Mouse (Mus musculus): ENCODE measurements at regions not wholly inside any gene's neighbourhood (a gene's known extent, or its start where the extent isn't known, plus 50 kb on each side); places are given as distances from the start of the nearest gene placed in this dataset.

GRCm38 (mm10) chr12:16220561-16220960 is 390.2 kb downstream of the Lpin1 start:
- 92% methylated on average over 3 of the region's 3 CpGs for WGBS
- Histone ChIP-seq H3K27me3 (ENCODE audit: control insufficient read depth, insufficient read depth, low read length) (no peaks in the 10 kb centered on the region), H3K27ac (replicated peaks in 1 of 2; ENCODE audit: control insufficient read depth in 1 of 2, insufficient read depth in 1 of 2, low read depth in 2 of 2, low read length in 2 of 2) (no peak overlapping the region), H3K9me3 (ENCODE audit: control insufficient read depth, low read length) (no peaks in the 10 kb centered on the region), H3K4me3 (ENCODE audit: control insufficient read depth in 1 of 2, insufficient read depth in 1 of 2, low read depth in 1 of 2, low read length in 2 of 2) (no peak overlapping the region), H3K4me2 (ENCODE audit: low read length) (no peak overlapping the region), H3K4me1 (ENCODE audit: control insufficient read depth in 2 of 2, insufficient read depth in 2 of 2, low read length in 2 of 2) (peaks cover 7 to 29% of the 10 kb centered on the region in 2 experiments; a peak in 3 of 4 replicates), H3K36me3 (ENCODE audit: control insufficient read depth, insufficient read depth, low read length) (no peaks in the 10 kb centered on the region), H3K9ac (ENCODE audit: low read length) (no peak overlapping the region)
- ATAC-seq (ENCODE audit: insufficient number of reproducible peaks, insufficient read depth, low FRiP score, low read depth), result no peak

- no peak for ATAC-seq (ENCODE audit: insufficient number of reproducible peaks, insufficient read depth, low FRiP score, low read depth)
- no peaks in the 10 kb centered on the region for H3K36me3 ChIP-seq (ENCODE audit: control insufficient read depth, insufficient read depth, low read length)
- H3K9ac ChIP-seq (ENCODE audit: low read length), result no peak overlapping the region
- no peak overlapping the region for H3K4me2 ChIP-seq (ENCODE audit: low read length)
- H3K4me1 ChIP-seq (ENCODE audit: control insufficient read depth in 2 of 2, insufficient read depth in 2 of 2, low read length in 2 of 2), result peaks cover 7 to 29% of the 10 kb centered on the region in 2 experiments; a peak in 3 of 4 replicates
- H3K4me3 ChIP-seq (ENCODE audit: control insufficient read depth in 1 of 2, insufficient read depth in 1 of 2, low read depth in 1 of 2, low read length in 2 of 2), result no peak overlapping the region
- no peak overlapping the region for H3K27ac ChIP-seq (replicated peaks in 1 of 2; ENCODE audit: control insufficient read depth in 1 of 2, insufficient read depth in 1 of 2, low read depth in 2 of 2, low read length in 2 of 2)
- H3K27me3 ChIP-seq (ENCODE audit: control insufficient read depth, insufficient read depth, low read length), result no peaks in the 10 kb centered on the region
- WGBS, result 85% methylated on average over 4 of the region's 4 CpGs
- no peaks in the 10 kb centered on the region for H3K9me3 ChIP-seq (ENCODE audit: control insufficient read depth, low read length)
Measured at GRCm38 (mm10) chr12:16218906-16219305, 391.9 kb downstream of the Lpin1 start.

DNA sequence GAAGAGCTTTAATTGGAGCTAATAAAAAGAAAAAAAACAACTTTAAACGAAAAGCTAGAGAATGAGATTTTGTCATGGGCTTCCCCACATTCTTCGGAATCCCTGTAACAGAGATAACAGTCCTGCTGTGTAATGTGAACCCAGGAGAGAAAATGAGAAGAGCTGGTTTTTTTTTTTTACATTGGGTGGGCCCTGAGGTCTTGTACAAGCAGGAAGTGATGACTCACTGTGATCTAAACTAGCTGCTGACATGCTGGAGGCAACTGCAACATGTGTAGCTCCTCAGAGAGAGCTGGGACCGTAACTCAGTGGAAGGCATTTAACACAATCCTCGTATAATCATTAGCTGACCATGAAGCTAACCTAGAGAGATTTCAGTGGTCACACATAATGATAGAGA is 393.8 kb upstream of the Trib2 start:
- Histone ChIP-seq H3K4me3 (ENCODE audit: control insufficient read depth in 1 of 2, insufficient read depth in 1 of 2, low read depth in 1 of 2, low read length in 2 of 2) (no peak overlapping the region), H3K9ac (ENCODE audit: low read length) (no peak overlapping the region), H3K27ac (replicated peaks in 1 of 2; ENCODE audit: control insufficient read depth in 1 of 2, insufficient read depth in 1 of 2, low read depth in 2 of 2, low read length in 2 of 2) (no peak overlapping the region), H3K9me3 (ENCODE audit: control insufficient read depth, low read length) (no peaks in the 10 kb centered on the region), H3K4me1 (ENCODE audit: control insufficient read depth in 2 of 2, insufficient read depth in 2 of 2, low read length in 2 of 2) (peaks cover 2 to 9% of the 10 kb centered on the region in 2 experiments), H3K4me2 (ENCODE audit: low read length) (no peak overlapping the region), H3K27me3 (ENCODE audit: control insufficient read depth, insufficient read depth, low read length) (no peaks in the 10 kb centered on the region), H3K36me3 (ENCODE audit: control insufficient read depth, insufficient read depth, low read length) (no peaks in the 10 kb centered on the region)
- ATAC-seq (ENCODE audit: insufficient number of reproducible peaks, insufficient read depth, low FRiP score, low read depth), result no peak
- WGBS, result 19% methylated on average over 4 of the region's 4 CpGs

DNA sequence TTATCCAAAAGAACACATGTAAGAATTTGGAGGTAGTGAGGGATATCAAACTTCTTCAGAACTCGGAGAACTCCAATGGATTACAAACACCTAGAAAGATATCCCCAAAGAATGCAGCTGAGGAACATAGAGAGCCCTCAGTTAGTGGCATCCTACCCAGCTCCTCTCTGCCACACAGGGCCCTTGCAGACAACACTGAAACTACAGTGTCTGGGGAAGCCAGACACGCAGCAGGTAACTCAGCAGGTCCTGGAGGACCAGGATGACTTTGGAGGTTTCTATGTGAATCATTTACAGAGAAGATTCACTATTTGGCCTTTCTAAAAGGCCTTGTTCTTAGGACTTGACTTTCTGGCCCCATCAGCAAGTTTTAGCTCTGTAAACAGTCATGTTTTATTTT is 393.4 kb upstream of the Trib2 start:
- ATAC-seq (ENCODE audit: insufficient number of reproducible peaks, insufficient read depth, low FRiP score, low read depth), result no peak
- Histone ChIP-seq H3K4me2 (ENCODE audit: low read length) (no peak overlapping the region), H3K4me3 (ENCODE audit: control insufficient read depth in 1 of 2, insufficient read depth in 1 of 2, low read depth in 1 of 2, low read length in 2 of 2) (no peak overlapping the region), H3K9me3 (ENCODE audit: control insufficient read depth, low read length) (no peaks in the 10 kb centered on the region), H3K9ac (ENCODE audit: low read length) (no peak overlapping the region), H3K27ac (replicated peaks in 1 of 2; ENCODE audit: control insufficient read depth in 1 of 2, insufficient read depth in 1 of 2, low read depth in 2 of 2, low read length in 2 of 2) (no peak overlapping the region), H3K36me3 (ENCODE audit: control insufficient read depth, insufficient read depth, low read length) (no peaks in the 10 kb centered on the region), H3K27me3 (ENCODE audit: control insufficient read depth, insufficient read depth, low read length) (no peaks in the 10 kb centered on the region), H3K4me1 (ENCODE audit: control insufficient read depth in 2 of 2, insufficient read depth in 2 of 2, low read length in 2 of 2) (peaks cover 2 to 9% of the 10 kb centered on the region in 2 experiments)
- WGBS, result 60% methylated on average over 2 of the region's 2 CpGs

DNA sequence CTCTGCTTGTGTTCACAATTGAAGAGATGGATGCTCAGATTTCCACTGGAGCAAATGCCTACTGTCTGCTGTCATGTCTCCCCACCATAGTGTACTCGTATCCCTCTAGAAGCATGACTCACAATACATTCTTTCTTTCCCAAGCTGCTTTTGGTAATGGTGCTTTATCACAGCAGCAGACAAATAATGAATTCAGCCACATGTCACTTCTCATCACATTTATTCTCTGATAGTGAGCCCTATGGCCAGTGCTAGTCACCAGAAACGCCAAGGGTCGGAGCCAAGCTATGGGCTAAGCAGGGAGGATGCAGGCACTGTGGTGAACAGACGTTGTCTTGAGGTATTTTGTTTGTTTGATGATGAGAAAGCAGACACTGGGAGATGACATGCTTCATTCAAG is 388.2 kb upstream of the Trib2 start:
- Histone ChIP-seq H3K9me3 (ENCODE audit: control insufficient read depth, low read length) (no peaks in the 10 kb centered on the region), H3K27ac (replicated peaks in 1 of 2; ENCODE audit: control insufficient read depth in 1 of 2, insufficient read depth in 1 of 2, low read depth in 2 of 2, low read length in 2 of 2) (no peak overlapping the region), H3K9ac (ENCODE audit: low read length) (no peak overlapping the region), H3K4me1 (ENCODE audit: control insufficient read depth in 2 of 2, insufficient read depth in 2 of 2, low read length in 2 of 2) (no peaks in the 10 kb centered on the region), H3K36me3 (ENCODE audit: control insufficient read depth, insufficient read depth, low read length) (no peaks in the 10 kb centered on the region), H3K4me2 (ENCODE audit: low read length) (no peak overlapping the region), H3K27me3 (ENCODE audit: control insufficient read depth, insufficient read depth, low read length) (no peaks in the 10 kb centered on the region), H3K4me3 (ENCODE audit: control insufficient read depth in 1 of 2, insufficient read depth in 1 of 2, low read depth in 1 of 2, low read length in 2 of 2) (no peak overlapping the region)
- no peak for ATAC-seq (ENCODE audit: insufficient number of reproducible peaks, insufficient read depth, low FRiP score, low read depth)
- 71% methylated on average over 4 of the region's 4 CpGs for WGBS

GRCm38 (mm10) chr12:16196917-16197316 is 380.2 kb upstream of the Trib2 start:
- no peaks in the 10 kb centered on the region for H3K4me1 ChIP-seq (ENCODE audit: control insufficient read depth in 2 of 2, insufficient read depth in 2 of 2, low read length in 2 of 2)
- H3K27me3 ChIP-seq (ENCODE audit: control insufficient read depth, insufficient read depth, low read length), result no peaks in the 10 kb centered on the region
- no peak overlapping the region for H3K27ac ChIP-seq (replicated peaks in 1 of 2; ENCODE audit: control insufficient read depth in 1 of 2, insufficient read depth in 1 of 2, low read depth in 2 of 2, low read length in 2 of 2)
- H3K4me2 ChIP-seq (ENCODE audit: low read length), result no peak overlapping the region
- no peaks in the 10 kb centered on the region for H3K36me3 ChIP-seq (ENCODE audit: control insufficient read depth, insufficient read depth, low read length)
- H3K9ac ChIP-seq (ENCODE audit: low read length), result no peak overlapping the region
- H3K4me3 ChIP-seq (ENCODE audit: control insufficient read depth in 1 of 2, insufficient read depth in 1 of 2, low read depth in 1 of 2, low read length in 2 of 2), result no peak overlapping the region
- H3K9me3 ChIP-seq (ENCODE audit: control insufficient read depth, low read length), result no peaks in the 10 kb centered on the region
- 85% methylated on average over 2 of the region's 2 CpGs for WGBS
- ATAC-seq (ENCODE audit: insufficient number of reproducible peaks, insufficient read depth, low FRiP score, low read depth), result no peak

DNA sequence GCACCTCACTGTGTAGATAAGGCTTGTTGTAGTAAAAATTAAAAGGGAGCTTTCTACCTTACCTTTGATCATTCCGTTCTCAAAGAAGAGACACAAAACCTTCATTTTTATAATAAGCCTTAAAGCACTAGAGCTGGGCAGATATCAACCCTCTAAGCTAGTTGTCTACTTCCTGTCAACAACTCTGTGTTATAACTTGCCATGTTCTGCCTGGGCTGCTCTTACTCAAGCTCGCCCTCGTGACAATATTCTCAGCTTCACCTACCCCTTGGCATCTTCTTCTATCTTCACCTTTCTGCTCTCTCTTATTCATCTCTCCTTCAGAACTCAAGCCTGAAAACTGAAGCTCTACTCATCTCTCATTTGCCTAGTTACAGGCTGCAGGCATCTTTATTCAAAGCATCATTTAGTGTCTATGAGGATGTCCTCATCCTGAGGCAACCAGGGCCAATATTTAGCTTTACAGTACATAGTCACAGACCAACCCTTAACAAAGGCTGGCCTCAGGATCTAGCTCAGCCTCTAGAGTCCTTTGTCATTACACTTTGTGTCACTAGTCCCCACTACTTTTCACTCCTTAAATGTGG is 375.2 kb upstream of the Trib2 start:
- Histone ChIP-seq H3K4me3 (ENCODE audit: control insufficient read depth in 1 of 2, insufficient read depth in 1 of 2, low read depth in 1 of 2, low read length in 2 of 2) (no peak overlapping the region), H3K9ac (ENCODE audit: low read length) (no peak overlapping the region), H3K27me3 (ENCODE audit: control insufficient read depth, insufficient read depth, low read length) (no peaks in the 10 kb centered on the region; the same call in 1 of the 2 replicates), H3K9me3 (ENCODE audit: control insufficient read depth, low read length) (no peaks in the 10 kb centered on the region), H3K4me2 (ENCODE audit: low read length) (no peak overlapping the region), H3K27ac (replicated peaks in 1 of 2; ENCODE audit: control insufficient read depth in 1 of 2, insufficient read depth in 1 of 2, low read depth in 2 of 2, low read length in 2 of 2) (no peak overlapping the region), H3K36me3 (ENCODE audit: control insufficient read depth, insufficient read depth, low read length) (no peaks in the 10 kb centered on the region), H3K4me1 (ENCODE audit: control insufficient read depth in 2 of 2, insufficient read depth in 2 of 2, low read length in 2 of 2) (peaks cover 4 to 12% of the 10 kb centered on the region in 2 experiments; a peak in 2 of 4 replicates)
- no peak for ATAC-seq (ENCODE audit: insufficient number of reproducible peaks, insufficient read depth, low FRiP score, low read depth)
- 66% methylated on average over 3 of the region's 3 CpGs for WGBS

DNA sequence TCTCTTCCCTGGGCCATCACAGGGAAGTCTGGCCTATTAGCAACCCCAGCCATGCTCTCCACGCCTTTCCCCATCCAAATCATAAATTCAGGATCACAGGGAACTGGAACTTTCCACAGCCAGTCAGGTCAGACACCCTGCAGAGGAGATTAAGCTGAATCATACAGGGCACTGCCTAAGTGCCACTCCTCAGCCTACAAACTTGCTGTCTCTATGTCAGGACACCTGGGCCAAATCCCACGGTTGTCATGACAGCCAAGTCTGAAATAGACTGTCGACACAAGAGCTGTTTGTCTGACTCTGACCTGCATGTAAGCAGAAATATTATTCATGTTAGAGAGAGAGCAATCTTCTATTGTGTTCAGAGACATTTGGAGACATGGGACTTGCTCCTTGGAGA is 374.0 kb upstream of the Trib2 start:
- H3K9me3 ChIP-seq (ENCODE audit: control insufficient read depth, low read length), result no peaks in the 10 kb centered on the region
- no peaks in the 10 kb centered on the region for H3K36me3 ChIP-seq (ENCODE audit: control insufficient read depth, insufficient read depth, low read length)
- no peak overlapping the region for H3K4me2 ChIP-seq (ENCODE audit: low read length)
- no peaks in the 10 kb centered on the region; the same call in 1 of the 2 replicates for H3K27me3 ChIP-seq (ENCODE audit: control insufficient read depth, insufficient read depth, low read length)
- no peak for ATAC-seq (ENCODE audit: insufficient number of reproducible peaks, insufficient read depth, low FRiP score, low read depth)
- H3K4me3 ChIP-seq (ENCODE audit: control insufficient read depth in 1 of 2, insufficient read depth in 1 of 2, low read depth in 1 of 2, low read length in 2 of 2), result no peak overlapping the region
- no peak overlapping the region for H3K27ac ChIP-seq (replicated peaks in 1 of 2; ENCODE audit: control insufficient read depth in 1 of 2, insufficient read depth in 1 of 2, low read depth in 2 of 2, low read length in 2 of 2)
- peaks cover 11 to 23% of the 10 kb centered on the region in 2 experiments for H3K4me1 ChIP-seq (ENCODE audit: control insufficient read depth in 2 of 2, insufficient read depth in 2 of 2, low read length in 2 of 2)
- H3K9ac ChIP-seq (ENCODE audit: low read length), result no peak overlapping the region
- WGBS, result 47% methylated on average over 3 of the region's 3 CpGs
